20 mouse cellular contexts compared by ENCODE assay signal in the genomic region with DNA sequence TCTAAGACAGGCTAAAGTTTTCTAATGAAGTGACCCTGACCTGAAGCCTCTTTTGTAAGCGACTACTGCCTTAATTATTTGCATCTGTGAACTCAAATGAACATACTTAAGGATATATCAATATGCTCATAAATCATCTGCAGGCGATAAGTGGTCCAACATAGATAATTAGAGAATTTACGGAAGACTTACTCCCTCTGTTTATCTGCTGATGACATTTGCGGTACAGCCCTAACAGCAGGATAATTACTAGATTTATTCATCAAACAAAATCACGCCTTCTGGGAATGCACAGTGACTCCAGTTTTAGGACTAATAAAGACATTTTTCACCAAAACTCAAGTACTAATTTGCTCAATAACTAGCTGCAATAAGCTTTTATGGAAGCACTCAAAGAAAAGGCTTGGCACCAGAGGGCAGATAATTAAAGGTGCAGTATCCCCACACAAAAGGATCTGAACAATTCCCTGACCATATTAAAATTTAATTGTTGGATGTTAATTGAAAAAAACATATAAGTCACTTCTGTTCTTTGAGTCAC.
DNase-seq lines count a peak whose midpoint lies in the region; ATAC-seq and TF ChIP-seq lines count a peak whose summit lies in the region.
"Had no signal": no experiment of that assay in that cellular context is flagged by ENCODE, and none has a peak within 500 bp of the region (broad histone marks: within the 10 kb centered on the region; RNA-seq: fewer than 3 reads in every experiment).

No protein-coding gene starts in this region.

- H3K4me3 ChIP-seq in hindbrain, embryonic 11.5 days (ENCODE audit: low read depth, low read length), result no peak overlapping the region
- no peak overlapping the region for H3K4me3 ChIP-seq in hindbrain, embryonic 16.5 days (ENCODE audit: low read length)
- no peak overlapping the region for H3K4me3 ChIP-seq in hindbrain, embryonic 15.5 days
- H3K4me3 ChIP-seq: embryonic facial prominence, embryonic 15.5 days; gastrocnemius, adult 2 months; heart, embryonic 13.5 days; limb, embryonic 10.5 days had no signal

- no peak for DNase-seq in hindbrain, embryonic 11.5 days (ENCODE audit: low spot score)
- peak; percentile 61 for DNase-seq in Muller cell, postnatal 12 days (ENCODE audit: inconsistent ontology term)
- DNase-seq in brain, embryonic 14.5 days (ENCODE audit: low read depth), result peak; percentile 74
- DNase-seq in kidney, postnatal 4 days, result no peak
- DNase-seq: cerebellum, adult 9-10 months; gastrocnemius, adult 2 months; heart, postnatal 36 days; kidney, postnatal 36 days; layer of hippocampus, adult 9-11 months; liver, postnatal 0 days; lung, postnatal 14 days; right cerebral cortex, adult 18-20 months; thymus, postnatal 25 days had no signal

- 65% methylated on average over 5 of the region's 5 CpGs for WGBS in hindbrain, embryonic 11.5 days
- WGBS in hindbrain, embryonic 16.5 days, result 35% methylated on average over 5 of the region's 5 CpGs
- WGBS in hindbrain, embryonic 15.5 days, result 35% methylated on average over 5 of the region's 5 CpGs

- H3K4me2 ChIP-seq in hindbrain, embryonic 11.5 days (replicated peaks; ENCODE audit: low read depth, low read length), result no peak overlapping the region
- no peak overlapping the region for H3K4me2 ChIP-seq in hindbrain, embryonic 16.5 days (ENCODE audit: low read length)
- no peak overlapping the region for H3K4me2 ChIP-seq in hindbrain, embryonic 15.5 days
- H3K4me2 ChIP-seq: embryonic facial prominence, embryonic 15.5 days; heart, embryonic 13.5 days had no signal

- no peak overlapping the region for H3K9ac ChIP-seq in hindbrain, embryonic 11.5 days (ENCODE audit: low read depth, low read length)
- H3K9ac ChIP-seq in hindbrain, embryonic 16.5 days (ENCODE audit: low read depth, low read length), result no peak overlapping the region
- H3K9ac ChIP-seq in hindbrain, embryonic 15.5 days, result no peak overlapping the region
- H3K9ac ChIP-seq: embryonic facial prominence, embryonic 15.5 days; heart, embryonic 13.5 days; liver, postnatal 0 days had no signal

- TF ChIP-seq CTCF in brain, embryonic 14.5 days (IDR thresholded peaks at IDR 0.05; ENCODE audit: borderline replicate concordance, extremely low read depth, insufficient read depth, insufficient read length), result no peak

- H3K4me1 ChIP-seq in hindbrain, embryonic 11.5 days (replicated peaks; ENCODE audit: control insufficient read depth, insufficient read depth, low read length), result no peaks in the 10 kb centered on the region
- H3K4me1 ChIP-seq in hindbrain, embryonic 16.5 days (ENCODE audit: control insufficient read depth, insufficient read depth, low read depth, low read length), result no peaks in the 10 kb centered on the region
- no peaks in the 10 kb centered on the region for H3K4me1 ChIP-seq in hindbrain, embryonic 15.5 days (replicated peaks)
- H3K4me1 ChIP-seq: embryonic facial prominence, embryonic 15.5 days; heart, embryonic 13.5 days; limb, embryonic 10.5 days had no signal

- no peak overlapping the region for H3K27ac ChIP-seq in hindbrain, embryonic 11.5 days (ENCODE audit: low read depth, low read length)
- H3K27ac ChIP-seq in hindbrain, embryonic 16.5 days (ENCODE audit: low read depth, low read length), result no peak overlapping the region
- no peak overlapping the region for H3K27ac ChIP-seq in hindbrain, embryonic 15.5 days (replicated peaks)
- H3K27ac ChIP-seq: embryonic facial prominence, embryonic 15.5 days; gastrocnemius, adult 2 months; heart, embryonic 13.5 days; limb, embryonic 10.5 days had no signal

- peak; percentile 51; the same call in 1 of the 2 replicates for ATAC-seq in hindbrain, embryonic 11.5 days (ENCODE audit: low FRiP score)
- ATAC-seq in hindbrain, embryonic 16.5 days, result no peak
- peak; percentile 59; the same call in 1 of the 2 replicates for ATAC-seq in hindbrain, embryonic 15.5 days (ENCODE audit: low FRiP score, low read depth)
- ATAC-seq in megakaryocyte, adult 5-6 weeks (ENCODE audit: poor library complexity, severe bottlenecking), result no peak
- ATAC-seq: intestine, embryonic 16.5 days; liver, postnatal 0 days had no signal

- no peaks in the 10 kb centered on the region for H3K27me3 ChIP-seq in hindbrain, embryonic 11.5 days (ENCODE audit: control insufficient read depth, insufficient read depth, low read length)
- no peaks in the 10 kb centered on the region for H3K27me3 ChIP-seq in hindbrain, embryonic 16.5 days (replicated peaks; ENCODE audit: control insufficient read depth, insufficient read depth, low read length)
- H3K27me3 ChIP-seq in hindbrain, embryonic 15.5 days, result no peaks in the 10 kb centered on the region
- H3K27me3 ChIP-seq: embryonic facial prominence, embryonic 15.5 days; heart, embryonic 13.5 days had no signal

- no peak for TF ChIP-seq POLR2A in brain, embryonic 14.5 days (IDR thresholded peaks at IDR 0.05; ENCODE audit: borderline replicate concordance, extremely low read depth, insufficient read depth, insufficient read length, poor library complexity, severe bottlenecking)

- H3K36me3 ChIP-seq in hindbrain, embryonic 11.5 days (ENCODE audit: control insufficient read depth, insufficient read depth, low read length), result no peaks in the 10 kb centered on the region
- no peaks in the 10 kb centered on the region for H3K36me3 ChIP-seq in hindbrain, embryonic 16.5 days (ENCODE audit: control insufficient read depth, insufficient read depth, low read length)
- no peaks in the 10 kb centered on the region for H3K36me3 ChIP-seq in hindbrain, embryonic 15.5 days
- H3K36me3 ChIP-seq: embryonic facial prominence, embryonic 15.5 days; heart, embryonic 13.5 days; limb, embryonic 10.5 days had no signal

- no peaks in the 10 kb centered on the region for H3K9me3 ChIP-seq in hindbrain, embryonic 11.5 days (ENCODE audit: control insufficient read depth, low read length)
- no peaks in the 10 kb centered on the region for H3K9me3 ChIP-seq in hindbrain, embryonic 16.5 days (ENCODE audit: control insufficient read depth, low read length)
- H3K9me3 ChIP-seq in hindbrain, embryonic 15.5 days, result no peaks in the 10 kb centered on the region
- H3K9me3 ChIP-seq: embryonic facial prominence, embryonic 15.5 days; heart, embryonic 13.5 days; limb, embryonic 10.5 days had no signal

Comparison
In these comparisons a context has a peak if more than half of its experiments do, and no peak if none do; other contexts are left out.
1. ATAC-seq: peak in hindbrain, embryonic 11.5 days (single experiment) and hindbrain, embryonic 15.5 days (single experiment); none in hindbrain, embryonic 16.5 days (single experiment) and megakaryocyte, adult 5-6 weeks (single experiment).
2. DNase-seq: peak in Muller cell, postnatal 12 days (single experiment) and brain, embryonic 14.5 days (single experiment); none in hindbrain, embryonic 11.5 days (single experiment) and kidney, postnatal 4 days (0 of 2).